Mouse (Mus musculus): ENCODE data around the gene L2hgdh.

- TF ChIP-seq POLR2A (IDR thresholded peaks at IDR 0.05; ENCODE audit: control insufficient read depth in 1 of 2, insufficient read depth in 1 of 2, low read depth in 1 of 2, low read length in 2 of 2, poor library complexity in 1 of 2), result no peak
- no peak for TF ChIP-seq TBP (IDR thresholded peaks at IDR 0.05; ENCODE audit: low read depth, low read length)
- TF ChIP-seq EP300 (IDR thresholded peaks at IDR 0.05; ENCODE audit: low read depth in 1 of 2, low read length in 2 of 2), result no peak
- no peak for TF ChIP-seq NELFE (IDR thresholded peaks at IDR 0.05; ENCODE audit: low read depth, low read length)
- no peak for TF ChIP-seq UBTF (IDR thresholded peaks at IDR 0.05; ENCODE audit: borderline replicate concordance, insufficient read depth, low read depth, low read length)
- no peak for TF ChIP-seq MEF2A (IDR thresholded peaks at IDR 0.05; ENCODE audit: extremely low read depth, insufficient replicate concordance, low read depth, low read length, poor library complexity, severe bottlenecking)
- TF ChIP-seq CTCF (IDR thresholded peaks at IDR 0.05 in 2 of 3, conservative IDR thresholded peaks at IDR 0.05 in 1 of 3; ENCODE audit: control insufficient read depth in 1 of 3, insufficient read depth in 1 of 3, low read depth in 2 of 3, low read length in 3 of 3, poor library complexity in 1 of 3, severe bottlenecking in 1 of 3), result no peak
- TF ChIP-seq SIN3A (IDR thresholded peaks at IDR 0.05; ENCODE audit: low read length), result no peak
- no peak for TF ChIP-seq CHD1 (IDR thresholded peaks at IDR 0.05; ENCODE audit: low read depth, low read length)
Observed at GRCm38 (mm10) chr12:69741965-69742364, 17.3 kb upstream of the L2hgdh start.
